Mouse (Mus musculus): ENCODE measurements at regions not wholly inside any gene's neighbourhood (a gene's known extent, or its start where the extent isn't known, plus 50 kb on each side); places are given as distances from the start of the nearest gene placed in this dataset.

DNA sequence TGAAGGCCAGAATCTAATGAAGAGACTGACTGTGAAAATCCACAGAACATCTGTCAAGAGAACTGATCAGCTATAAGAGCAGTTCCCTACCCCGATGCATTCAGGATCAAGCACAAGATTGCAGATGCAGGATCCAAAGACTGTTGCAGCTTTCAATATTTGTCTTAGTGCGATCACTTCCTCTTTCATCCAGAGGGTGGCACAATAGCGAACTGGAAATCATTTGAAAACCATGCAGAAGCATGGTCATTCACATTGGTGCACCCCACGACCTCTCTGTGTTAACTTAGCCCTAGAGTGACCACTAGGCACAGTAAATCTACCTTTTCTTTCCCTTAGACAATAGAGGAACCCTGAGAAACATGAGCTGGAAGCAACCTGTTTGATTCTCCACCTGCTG, 55.8 kb upstream of the Pak3 start:
- intact Hi-C loops (cut with DNase I; ENCODE audit: low total_unique reads), result loop anchor here (5.0 kb wide), 1 partner anchor 205 kb away; no protein-coding TSS in a partner anchor
- no peak for DNase-seq

DNA sequence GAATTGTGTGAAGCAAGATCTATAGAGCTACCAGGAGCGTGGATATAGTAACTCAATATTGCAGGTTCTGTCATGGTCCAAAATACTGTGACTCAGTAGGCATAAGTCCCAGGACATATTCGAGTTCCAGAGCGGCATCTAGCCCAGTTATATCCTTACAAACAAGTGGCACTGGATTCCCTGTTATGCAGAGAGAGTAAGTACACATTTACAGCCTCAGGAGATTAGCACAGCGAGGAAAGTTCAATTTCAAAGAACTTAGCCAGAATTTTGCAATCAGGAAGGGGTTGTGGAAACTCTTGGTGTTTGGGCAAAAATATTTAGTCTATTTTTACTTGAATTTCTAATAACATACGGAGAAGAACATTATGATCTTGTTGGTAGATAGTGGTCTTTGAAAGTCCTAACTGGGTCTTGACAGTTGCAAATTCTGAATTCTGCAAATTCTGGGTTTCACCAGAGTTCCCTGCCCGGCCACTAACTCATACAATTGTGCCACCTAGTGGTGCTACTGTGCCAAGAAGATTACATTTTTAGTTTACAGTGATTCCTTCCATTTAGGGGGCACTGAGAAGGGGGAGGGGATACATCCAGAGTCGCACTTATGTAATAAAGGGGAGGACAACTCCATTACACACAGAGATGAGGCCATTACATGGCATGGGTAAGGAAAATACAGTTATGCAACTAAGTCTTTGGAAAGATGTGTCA, 54.7 kb upstream of the Chrdl1 start:
- no peak for DNase-seq
- intact Hi-C loops (cut with DNase I; ENCODE audit: low total_unique reads), result loop anchor here (5.0 to 10.0 kb wide), 2 partner anchors 346 to 634 kb away; no protein-coding TSS in a partner anchor

DNA sequence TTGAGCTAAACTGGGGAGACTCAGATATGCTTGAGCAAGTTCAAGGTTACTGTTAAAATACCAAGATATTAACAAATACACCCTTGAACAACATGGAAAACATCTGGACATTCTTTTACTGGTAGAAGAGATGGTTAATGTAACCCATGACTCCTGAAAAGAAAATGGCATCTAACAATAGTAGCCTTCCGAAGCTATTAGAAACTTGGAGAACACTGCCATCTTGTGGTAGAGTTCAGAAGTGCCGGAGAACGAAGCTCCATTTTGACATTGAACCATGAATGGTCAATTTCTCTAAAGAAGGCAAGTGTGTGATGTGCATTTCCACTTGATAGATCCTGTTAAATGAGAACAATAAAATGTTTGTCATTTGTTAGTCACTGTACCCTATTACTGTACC, 50.5 kb upstream of the Chrdl1 start:
- intact Hi-C loops (cut with DNase I; ENCODE audit: low total_unique reads), result loop anchor here (10.0 kb wide), 1 partner anchor 630 kb away; no protein-coding TSS in a partner anchor

More for the DNA sequence above, 50.5 kb upstream of the Chrdl1 start:
- no peak for DNase-seq

All from gastrocnemius, postnatal 14 days (tissue).